Mouse (Mus musculus): Measurements from ENCODE around the gene Rara.

Rara gene

DNA sequence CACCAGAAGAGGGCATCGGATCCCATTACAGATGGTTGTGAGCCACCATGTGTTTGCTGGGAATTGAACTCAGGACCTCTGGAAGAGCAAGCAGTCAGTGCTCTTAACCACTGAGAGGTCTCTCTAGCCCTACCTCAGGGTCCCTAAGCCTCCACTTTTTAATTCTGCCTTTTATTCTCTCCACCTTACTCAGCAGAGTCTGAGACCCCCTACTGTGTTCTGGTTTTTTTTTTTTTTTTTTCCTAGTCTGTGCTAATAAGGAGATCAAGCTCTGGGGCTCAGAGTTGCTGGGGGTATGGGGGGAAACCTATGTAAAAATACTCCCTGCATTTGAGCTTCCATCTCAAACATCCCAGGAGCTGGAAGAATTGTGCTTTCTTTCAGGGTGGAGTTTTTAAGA, 24.5 kb downstream of the Rara start:
- ATAC-seq (ENCODE audit: low TSS enrichment): no peak

DNA sequence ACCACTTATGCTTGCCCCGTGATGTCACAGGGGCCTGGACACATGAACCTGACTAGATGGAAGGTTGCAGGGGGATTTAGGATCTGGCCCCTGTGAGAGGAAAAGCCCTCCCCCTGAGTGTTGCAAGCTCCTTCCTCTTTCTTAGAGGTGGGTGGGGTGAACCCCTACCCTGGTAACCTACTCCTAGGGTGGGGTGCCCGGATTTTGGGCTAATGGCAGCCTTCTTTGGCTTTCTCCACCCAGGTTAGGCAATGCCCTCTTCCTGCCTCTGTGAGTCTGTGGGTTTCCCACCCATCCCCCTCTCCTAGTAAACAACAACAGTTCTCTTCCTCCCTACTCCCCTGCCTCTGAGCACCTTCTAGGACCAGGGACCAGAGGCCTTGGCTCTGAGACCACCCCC, 25.1 kb downstream of the Rara start:
- ATAC-seq (ENCODE audit: low TSS enrichment): no peak

DNA sequence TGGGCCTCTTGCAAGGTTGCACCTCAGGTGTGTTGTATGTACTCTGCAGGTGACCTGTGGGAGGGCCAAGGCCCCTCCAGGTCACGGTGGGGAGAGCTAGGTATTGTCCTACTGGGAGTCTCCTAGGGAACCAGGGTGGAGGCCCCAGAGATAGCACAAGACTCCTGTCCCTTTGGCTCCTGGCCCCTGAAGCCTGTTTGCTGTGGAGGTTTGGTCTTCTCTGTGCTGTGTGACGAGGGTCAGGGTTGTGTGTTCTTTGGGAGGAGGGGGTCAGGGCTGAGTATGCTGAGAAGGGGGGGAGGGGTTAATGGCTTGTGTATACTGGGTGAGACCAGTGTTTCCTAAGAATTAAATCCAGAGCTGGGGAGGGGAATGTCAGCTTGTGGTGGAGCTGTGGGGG, 25.7 kb downstream of the Rara start:
- no peak for ATAC-seq (ENCODE audit: low TSS enrichment)

DNA sequence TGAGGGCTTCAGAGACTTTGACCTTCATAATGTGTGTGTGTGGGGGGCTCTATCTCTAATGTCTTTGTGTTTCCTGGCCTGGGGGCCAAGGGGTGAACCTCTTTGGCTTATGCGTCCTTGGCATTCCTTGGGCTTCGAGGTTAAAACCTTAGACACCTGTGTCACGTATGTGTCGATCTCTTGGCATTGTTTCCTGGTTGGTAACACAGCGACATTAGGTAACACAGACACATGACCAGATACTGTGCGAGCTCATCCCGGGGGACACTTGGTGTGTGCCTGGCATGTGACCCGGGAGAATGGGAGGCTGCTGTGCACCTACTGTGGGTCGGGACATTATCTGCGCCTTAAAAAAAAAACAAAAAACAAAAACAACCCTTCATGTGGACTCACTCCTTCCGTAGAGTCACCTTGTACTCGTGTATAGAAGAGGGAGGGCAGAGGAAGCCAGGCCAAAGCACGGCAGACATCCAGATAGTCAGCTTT, 26.3 kb downstream of the Rara start:
- no peak for ATAC-seq (ENCODE audit: low TSS enrichment)

DNA sequence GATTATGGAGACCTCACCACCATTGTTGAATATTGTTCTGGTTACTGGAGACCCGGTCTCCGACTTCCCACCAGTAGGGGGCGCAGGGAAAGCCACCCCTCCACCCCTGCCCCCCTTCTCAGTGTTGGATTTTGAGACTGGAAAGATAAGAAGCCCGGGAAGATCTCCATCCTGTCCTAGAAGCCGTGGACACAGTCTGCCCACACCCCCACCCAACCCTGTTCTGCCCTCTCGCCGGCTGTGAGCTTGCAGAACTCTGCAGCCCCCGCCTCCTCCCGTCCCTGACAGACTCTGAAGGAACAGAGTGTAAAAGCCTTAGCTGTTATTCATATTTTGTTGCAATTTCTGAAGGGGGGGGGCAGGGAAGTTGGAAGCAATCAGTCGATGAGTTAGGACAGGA, 26.8 kb downstream of the Rara start:
- peak; percentile 64; the same call in 1 of the 2 replicates for ATAC-seq (ENCODE audit: low TSS enrichment)

DNA sequence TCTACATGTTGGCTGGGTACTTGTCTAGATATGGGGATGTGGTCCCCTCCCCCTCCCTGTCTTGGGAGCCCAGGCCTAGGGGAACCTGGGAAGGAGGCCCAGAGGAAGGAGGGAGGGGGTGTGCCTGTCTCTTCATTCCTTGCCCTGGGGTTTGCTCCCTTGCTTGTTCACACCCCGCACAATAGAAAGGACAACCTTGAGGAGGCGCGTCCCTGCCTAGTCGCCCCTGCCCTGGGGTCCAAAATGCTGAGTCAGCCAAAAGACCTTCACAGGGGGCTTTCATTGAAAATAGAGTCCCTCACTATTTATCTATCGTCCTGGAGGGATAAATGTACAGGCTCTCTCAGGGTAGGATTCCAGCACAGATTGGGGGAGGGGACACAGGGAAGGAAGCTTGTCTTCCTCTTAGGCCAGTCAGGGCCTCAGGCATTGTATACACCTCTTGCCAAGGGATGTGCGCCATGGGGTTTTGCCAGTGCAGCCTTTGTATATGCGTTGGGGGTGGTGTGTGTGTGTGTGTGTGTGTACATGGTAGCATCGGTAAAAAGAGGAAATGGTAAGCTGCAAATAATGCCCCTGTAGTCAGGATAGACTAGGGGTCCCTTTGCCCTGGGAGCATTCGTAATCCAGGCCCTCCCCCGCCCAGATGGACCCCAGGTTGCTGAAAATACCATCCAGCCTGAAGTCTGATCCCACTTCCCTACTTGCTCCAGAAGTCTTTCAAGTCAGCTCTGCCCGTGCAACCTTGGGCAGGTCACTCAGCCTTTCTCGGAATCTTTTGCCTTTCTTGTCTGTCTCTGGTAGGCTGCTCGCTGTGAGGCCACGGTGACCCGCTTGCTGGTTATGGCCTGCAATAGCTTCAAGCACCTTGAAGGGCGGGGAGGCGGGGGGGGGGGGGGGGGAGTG, 27.4 kb downstream of the Rara start:
- no peak for ATAC-seq (ENCODE audit: low TSS enrichment)

DNA sequence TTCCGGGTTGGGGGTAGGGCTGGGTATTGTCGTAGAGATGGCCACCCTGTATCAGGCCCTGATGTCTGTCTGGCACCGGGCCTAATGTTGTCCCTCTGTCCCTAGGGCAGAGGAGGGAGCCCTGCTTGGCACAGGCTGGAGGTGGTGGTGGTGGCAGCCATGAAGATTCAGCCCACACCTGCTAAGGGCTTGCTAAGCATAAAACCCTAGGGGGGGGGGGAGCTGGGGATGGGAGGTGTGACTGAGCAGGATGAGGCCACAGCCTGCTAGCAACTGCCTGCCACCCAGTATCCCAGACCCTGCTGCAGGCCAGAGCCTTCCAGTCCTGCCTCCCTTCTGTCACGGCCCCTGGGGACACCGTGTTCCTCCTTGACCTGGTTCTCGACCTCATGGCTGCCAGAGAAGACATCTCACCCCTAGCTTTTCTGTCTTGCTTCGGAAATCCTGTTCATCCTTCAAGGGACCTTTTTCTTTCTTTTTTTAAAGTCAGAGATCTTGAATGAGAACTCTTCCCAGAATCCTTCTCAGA, 28.2 kb downstream of the Rara start:
- no peak for ATAC-seq (ENCODE audit: low TSS enrichment)

DNA sequence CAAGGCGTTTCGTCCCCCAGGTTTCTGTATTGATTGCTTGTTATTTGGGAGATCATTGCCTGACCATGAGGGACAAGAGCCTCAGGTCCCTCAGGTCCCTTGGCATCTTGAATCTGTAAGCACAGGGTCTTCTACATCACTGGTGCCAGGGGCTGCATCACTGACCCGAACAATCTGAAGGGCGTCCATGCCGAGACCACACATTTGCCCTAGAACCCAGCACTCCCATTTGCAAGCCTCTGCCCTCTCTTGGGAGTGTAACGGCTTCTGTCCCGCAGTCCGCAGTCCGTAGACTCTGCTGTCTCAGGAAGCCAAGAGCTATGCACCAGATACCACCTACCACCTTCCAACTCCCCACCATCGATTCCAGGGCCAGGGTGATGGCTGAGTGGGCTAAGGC, 28.7 kb downstream of the Rara start:
- no peak for ATAC-seq (ENCODE audit: low TSS enrichment)

DNA sequence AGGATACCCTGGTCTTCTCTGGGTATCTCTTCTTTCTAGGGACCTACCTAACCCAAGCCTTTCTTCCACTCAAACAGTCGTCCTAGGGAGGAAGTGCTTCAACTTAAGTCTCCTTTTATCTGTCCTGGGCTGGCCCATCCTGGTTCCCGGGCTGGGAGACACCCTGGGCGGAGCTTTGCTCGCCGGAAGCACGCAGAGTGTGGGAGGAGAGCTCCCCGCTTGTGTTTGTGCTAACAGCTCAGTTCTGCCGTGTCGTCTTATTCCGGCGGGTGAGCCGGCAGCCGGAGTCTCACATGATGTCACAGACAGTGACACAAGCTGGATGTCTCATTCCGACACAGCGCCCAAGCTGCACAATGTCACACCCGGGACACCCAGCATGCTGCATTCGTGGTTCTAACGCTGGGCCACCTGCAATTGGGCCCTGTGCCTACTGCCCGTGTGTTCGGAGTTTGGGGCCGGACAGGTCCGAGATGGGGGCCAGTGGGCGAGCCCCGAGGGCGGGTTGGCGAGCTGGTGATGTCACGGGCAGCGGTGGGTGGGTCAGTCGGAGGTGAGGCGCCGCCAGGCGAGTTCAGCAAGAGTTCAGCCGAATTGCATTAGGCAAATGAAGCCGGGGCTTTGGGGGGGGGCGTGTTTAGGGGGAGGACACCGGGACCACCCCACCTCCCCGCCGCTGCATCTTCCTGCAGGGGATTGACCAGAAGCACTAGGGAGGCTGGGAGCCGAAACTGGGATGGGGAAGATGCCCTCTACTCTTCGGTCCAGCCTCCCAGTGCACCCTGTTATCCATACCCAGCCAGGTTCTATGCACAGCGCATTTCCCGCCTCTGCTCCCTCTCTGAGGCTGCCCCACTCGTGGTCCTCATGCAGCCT, 32.1 kb downstream of the Rara start:
- peak; percentile 75 for ATAC-seq (ENCODE audit: low TSS enrichment)

DNA sequence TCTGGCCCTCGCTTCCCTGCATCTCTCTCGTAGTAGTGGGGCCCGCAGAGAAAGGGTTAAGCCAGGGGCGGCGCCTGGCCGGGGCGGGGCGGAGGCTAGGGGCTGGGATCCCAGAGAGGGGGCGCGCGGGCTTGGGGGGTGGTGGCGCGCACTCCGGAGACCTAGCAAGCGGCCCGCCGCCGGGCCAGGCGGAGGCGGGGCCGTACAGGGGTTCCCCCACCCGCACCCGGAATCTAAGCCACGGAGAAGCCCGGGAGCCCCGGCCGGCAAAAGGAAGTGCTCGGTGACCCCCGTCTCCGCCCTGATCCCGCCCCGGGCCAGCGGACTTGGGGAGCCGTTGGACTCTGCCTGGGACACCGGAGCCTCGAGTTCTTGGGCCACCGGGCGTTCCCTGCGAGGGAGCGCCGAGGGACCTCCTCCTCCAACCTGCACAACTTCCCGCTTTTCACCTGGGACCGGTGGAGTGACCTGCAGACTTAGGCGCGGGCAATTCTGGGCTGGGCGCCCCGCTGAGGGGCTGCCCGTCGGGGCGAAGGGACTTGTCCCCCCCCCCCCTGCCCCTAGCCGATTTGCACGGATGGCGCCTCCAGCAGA, 32.8 kb downstream of the Rara start:
- no peak for ATAC-seq (ENCODE audit: low TSS enrichment)

DNA sequence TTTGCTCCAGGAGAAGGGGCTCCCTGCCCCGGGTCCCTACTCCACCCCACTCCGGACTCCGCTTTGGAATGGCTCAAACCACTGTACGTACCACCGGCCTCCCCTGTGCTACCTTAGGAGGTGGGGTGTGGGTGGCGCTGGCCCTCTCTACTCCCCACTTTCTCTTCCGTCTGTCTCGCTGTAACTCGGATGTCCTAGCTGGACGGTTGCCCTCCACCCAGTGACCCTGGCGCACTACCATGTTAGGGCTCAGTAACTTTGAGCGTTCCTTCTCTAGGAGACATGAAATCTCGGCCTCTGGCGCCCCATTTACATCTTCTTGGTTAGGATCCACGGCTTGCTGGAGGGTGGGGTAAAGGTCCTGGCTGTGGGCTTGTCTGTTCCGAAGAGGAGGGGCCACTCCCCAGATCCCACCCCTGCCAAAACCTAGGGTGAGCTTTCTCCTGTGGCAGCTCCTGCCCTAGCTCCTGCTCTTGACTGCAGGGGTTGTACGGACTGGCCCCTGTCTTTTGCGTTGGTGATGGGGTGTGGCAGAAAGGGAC, 33.5 kb downstream of the Rara start:
- ATAC-seq (ENCODE audit: low TSS enrichment): no peak

DNA sequence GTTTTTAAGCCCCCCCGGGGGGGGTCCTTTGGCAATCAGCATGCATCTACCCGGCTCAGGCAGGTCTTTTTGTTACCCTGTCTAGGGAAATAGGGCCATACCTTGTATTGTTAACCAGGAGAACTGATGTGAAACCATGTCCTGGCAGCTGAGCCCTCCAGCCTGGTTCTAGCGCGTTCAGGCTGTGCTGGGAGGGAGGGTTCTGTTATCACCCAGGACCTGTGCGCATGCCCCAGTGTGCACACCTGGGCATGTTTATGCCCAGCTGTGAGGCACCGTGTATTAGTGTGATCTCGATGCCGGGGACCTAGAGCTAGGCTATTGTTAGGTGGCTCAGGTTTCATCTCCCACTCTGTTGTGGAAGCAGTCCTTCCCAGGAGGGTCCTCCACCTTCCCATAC, 34.1 kb downstream of the Rara start:
- no peak for ATAC-seq (ENCODE audit: low TSS enrichment)

DNA sequence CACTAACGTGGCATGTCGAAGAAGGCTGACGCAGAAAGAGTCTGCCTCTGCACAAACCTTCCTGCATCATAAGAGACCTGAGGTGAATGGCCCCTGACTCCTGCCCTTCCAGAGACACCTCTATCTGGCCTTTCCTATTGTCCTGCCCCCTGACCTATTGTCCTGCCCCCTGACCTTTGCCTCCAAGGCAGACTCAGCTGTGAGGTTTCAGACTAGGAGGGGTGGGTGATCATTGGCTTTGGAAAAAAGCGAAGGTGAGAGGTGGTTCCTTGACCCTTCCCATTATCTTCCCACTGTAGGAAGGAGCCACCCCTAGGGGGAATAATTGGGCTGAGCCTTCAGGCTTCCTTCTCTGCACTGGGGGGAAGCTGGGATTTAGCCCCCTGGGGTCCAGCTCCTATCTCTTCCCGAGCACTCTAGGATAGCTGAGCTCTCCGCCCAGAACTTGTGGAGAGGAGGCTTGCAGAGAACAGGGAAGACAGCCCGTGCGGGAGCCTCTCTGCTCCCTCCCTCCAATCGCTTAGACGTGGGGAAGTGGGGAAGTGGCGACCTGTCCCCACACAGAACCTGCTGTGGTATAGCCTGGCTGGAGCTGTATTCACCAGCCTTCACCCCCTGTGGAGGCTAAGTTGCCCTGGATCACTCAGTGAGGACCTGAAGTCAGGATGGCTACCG, 34.9 kb downstream of the Rara start:
- no peak for ATAC-seq (ENCODE audit: low TSS enrichment)

DNA sequence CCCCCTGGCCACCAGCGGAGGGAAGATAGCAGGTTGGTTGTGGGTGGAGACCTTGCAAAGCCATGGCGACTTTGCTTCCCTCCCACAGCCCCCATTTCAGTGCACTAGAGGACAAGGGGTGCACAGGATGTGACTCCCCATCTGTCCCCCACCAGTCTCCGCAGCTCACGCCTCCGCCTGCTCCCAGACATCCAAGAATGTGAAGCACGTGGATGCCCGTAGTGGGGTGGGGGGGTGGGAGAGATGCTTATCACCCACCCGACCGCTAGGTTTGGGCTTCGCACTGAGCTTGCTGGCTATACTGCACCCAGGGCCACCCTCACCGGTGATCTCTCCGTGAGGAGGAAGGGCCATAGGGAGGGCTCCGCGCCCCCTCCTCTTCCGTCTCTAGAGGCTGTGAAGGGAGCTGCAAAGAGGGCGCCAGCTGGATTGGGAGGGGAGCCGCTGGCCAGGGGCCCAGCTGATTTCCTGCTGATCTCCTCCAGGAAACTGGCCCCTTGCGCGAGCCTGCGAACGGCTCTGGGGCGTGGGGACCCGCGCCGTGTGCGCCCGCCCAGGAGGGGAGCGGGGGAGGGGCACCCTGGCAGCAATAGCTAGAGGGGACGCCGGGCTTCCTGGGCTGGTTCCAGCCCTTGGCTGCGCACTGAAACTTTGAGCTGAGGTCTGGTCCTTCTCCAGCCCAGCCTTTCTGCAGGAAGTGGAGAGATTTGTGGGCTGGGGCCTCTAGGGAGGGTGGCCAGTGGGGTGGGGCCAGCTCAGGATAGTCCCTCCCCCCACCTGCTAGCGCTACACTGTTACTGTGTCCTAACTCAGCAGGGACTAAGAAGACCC, 35.8 kb downstream of the Rara start:
- no peak for ATAC-seq (ENCODE audit: low TSS enrichment)

DNA sequence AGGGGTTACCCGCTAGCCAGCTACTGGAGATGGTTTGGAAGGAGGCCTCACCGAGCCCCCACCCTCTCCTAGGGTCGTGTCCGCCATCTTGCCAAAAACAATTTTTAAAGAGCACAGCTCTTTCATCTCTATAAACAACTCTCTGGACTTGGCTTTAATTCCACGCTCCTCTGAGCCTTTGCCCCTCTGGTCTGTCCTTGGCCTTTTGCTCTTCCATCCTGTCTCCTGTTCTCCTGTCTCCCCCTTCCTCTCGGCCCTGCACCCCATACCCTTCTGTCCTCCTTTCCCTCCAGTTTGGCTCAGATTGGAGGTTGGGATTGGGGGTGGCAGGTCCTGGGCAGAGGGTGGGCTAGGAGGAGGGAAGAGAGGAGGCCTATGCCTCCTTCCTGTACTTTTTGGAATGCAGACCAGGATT, 36.6 kb downstream of the Rara start:
- ATAC-seq (ENCODE audit: low TSS enrichment): no peak

DNA sequence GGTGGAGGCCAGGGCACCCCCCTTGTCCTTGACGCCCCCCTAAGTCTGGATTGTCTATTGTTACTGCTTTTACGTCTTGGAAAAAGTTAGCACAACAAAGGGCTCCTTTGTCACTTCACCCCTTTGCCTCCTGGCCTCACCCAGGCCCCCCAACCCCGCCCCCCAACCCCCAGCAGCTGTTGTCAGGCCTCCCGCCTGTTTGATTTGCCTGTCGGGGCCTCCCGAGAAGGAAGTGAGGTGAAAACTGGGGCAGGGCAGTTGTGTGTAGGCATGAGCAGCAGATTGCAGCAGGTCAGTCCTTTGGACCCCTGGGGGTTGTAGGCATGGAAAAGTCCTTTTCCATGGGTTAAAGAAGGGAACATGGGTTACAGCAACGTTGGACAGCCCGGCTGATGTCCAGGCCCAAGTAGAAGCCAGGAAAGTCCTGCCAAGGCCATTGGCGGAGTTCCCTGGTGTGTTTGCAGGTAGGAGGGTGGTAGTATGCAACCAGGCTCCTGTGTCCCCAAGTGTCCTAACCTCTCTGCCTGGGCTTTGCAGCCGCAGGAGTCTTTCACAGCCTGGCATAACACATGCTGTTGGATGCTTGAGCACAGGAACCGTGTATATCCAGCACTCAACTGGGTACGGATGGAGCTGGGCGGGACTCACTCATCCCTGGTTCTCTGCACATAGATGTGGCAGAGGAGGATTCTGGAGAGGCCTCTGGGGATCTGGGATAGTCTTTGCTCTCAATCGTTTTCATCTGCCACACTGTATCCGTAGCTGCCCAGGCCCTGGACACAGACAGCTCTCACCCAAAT, 37.2 kb downstream of the Rara start:
- ATAC-seq (ENCODE audit: low TSS enrichment): no peak

DNA sequence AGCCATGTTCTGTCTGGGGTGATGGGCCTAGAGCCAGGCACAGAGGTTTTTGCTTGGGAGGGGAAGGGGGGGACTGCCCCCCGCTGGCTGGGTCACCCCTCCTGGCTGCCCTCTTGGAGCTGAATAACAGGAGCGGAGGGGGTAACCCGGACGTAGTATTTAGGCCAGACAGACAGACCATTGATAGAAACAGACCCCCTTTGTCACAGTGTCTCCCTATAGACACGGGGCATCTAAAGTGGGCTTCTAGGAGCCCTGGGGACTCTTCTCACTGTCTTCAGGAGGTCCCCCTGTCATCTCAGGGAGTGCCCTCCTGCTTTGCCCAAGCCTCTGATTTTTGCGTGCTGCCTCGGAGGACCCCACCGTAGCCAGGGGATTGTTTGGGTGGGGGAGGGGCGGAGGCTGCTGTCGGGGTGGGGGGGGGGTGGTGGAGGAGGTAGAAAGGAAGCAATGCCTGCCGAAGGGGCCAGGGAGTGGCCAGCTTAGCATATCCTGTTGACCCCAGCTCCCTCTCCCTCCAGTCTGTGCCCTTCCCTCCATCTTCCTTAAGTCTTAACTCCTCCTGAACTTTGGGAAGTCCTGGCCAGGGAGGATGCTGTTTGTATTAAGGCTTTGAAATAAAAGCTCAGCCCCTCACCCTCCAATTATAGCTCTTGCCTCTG, 37.9 kb downstream of the Rara start:
- no peak for ATAC-seq (ENCODE audit: low TSS enrichment)

DNA sequence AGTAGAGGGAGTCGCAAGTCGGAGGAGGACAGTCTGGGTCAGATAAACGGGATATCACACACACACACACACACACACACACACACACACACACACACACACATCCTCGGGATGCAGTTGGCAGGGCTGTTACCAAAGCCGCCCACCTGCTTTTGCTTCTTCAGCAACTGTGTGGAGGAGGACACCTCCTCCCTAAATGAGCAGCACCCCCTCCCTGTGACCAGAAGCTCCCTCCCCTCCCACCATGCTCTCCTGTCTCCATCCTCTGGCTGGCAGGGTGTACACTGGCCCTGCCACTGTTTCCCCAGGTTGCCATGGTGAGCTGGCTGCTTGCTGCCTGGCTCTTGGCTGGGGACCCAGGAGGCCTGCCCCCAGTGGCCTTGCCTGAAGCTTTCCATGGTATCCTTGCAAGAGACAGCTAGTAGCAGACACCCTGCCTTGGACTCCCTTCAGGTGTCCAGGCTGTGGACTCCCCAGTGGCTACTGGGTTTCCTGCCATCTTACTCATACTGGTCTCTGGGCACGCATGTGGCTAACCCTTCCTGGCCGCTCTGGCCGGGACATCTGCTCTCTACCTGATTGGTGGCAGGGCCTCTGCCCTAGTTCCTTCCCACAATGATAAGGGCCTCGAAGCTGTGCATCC, 39.0 kb downstream of the Rara start:
- peak; percentile 39 for ATAC-seq (ENCODE audit: low TSS enrichment)
